Mouse (Mus musculus) megakaryocyte-erythroid progenitor cell, adult 5-6 weeks (primary cell): ENCODE data around the gene Lsm11. TPM values are rescaled to one million over a fixed set of nuclear protein-coding genes. Genes with fewer than 3 reads are reported as not detected.

ENCODE experiments used
- ATAC-seq: replicated peaks from 2 replicates; pipeline ENCODE4 v1.8.0; 2016; ENCODE audit warnings: mild to moderate bottlenecking, inconsistent platforms; ENCODE audit not compliant: severe bottlenecking, poor library complexity, low FRiP score, low TSS enrichment
- total RNA-seq, 2 experiments: library from RNA; stranded (forward) in 1 of 2; stranded (reverse) in 1 of 2; fragments of 200-1000, 215-1000 nt in 1 of 2; fragments of >200 nt in 1 of 2; fragmentation: Nextera tagmentation in 1 of 2; gene quantifications; 2 replicates each; pipeline ENCODE4 v1.2.3; 2014 to 2017

The Lsm11 gene
- 3.6 and 4.4 TPM in 2 replicates for total RNA-seq (2014; fragmentation: Nextera tagmentation)
- total RNA-seq (2017) = 2.3 and 6.4 TPM in 2 replicates

DNA sequence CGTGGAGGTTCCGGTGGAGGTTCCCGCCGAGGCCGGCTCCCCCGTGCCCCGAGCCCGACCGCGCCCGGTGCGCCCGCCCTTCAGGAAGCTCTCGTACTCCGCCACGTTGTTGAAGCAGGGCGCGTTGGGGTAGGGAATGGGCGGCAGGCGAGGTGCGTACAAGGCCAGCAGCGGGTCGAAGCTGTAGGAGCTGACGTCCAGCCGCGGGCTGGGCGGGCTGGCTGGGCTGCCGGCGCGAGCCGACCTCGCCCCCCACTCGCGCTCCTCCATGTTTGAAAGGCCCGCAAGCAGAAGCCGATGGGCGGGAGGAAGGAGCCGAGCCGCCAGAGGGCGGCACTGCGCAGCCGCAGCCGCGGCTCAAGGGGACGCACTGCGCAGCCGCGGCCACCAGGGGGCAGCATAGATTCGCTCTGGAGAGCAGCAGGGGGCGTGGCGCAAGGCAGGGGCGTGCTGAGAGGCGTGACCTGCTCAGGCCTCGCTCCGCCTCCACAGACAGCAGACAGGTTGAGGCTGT lies at the start of gene Lsm11:
TSS of gene Lsm11 (minus strand) at position 293 of the 514 bp plus-strand sequence.
- ATAC-seq = peak; percentile 85

DNA sequence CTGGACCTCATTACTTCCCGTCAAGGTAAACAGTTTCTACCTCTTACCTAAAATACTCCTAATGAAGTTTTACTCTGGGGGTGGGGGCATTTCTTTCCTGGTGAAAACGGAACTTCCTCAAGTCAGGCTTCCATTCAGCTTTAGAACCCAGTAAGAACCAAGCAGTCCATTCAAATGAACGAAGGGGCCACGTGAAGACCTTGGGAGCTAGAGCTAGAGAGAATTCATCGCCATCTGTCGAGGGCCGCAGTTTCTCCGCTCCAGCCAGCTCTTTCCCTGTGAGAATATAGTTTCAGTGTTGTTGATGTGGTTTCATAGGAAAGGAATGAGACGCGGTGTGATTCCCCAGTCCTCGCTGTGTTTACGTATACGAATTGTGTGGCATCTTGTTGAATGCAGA lies 47.4 kb upstream of the Lsm11 start:
- ATAC-seq = no peak

DNA sequence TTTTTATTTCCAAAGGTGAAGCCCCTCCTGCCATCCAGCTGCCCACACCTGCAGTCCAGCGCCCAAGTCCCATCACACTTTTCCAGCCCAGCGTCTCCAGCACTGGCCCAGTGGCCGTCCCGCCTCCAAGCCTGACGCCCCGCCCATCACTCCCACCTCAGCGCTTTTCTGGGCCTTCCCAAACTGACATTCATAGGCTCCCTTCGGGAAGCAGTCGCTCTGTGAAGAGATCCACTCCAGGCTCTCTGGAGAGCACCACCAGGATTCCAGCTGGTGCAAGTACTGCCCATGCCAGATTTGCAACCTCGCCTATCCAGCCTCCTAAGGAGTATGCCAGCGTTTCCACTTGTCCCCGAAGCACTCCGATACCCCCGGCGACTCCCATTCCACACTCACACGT lies 46.9 kb upstream of the Lsm11 start:
- no peak for ATAC-seq

DNA sequence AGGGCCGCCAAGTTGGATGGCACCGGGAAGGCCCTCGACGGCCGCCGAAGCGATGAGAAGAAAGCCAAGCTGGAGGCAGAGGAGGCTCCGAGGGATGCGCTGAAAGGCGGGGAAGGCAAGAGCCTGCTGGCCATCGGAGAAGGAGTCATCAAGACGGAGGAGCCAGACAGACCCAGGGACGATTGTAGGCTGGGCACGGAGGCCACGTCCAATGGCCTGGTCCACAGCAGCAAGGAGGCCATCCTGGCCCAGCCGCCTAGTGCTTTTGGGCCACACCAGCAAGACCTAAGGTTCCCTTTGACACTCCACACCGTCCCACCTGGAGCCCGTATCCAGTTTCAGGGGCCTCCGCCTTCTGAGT lies 36.1 kb upstream of the Lsm11 start:
- no peak for ATAC-seq

DNA sequence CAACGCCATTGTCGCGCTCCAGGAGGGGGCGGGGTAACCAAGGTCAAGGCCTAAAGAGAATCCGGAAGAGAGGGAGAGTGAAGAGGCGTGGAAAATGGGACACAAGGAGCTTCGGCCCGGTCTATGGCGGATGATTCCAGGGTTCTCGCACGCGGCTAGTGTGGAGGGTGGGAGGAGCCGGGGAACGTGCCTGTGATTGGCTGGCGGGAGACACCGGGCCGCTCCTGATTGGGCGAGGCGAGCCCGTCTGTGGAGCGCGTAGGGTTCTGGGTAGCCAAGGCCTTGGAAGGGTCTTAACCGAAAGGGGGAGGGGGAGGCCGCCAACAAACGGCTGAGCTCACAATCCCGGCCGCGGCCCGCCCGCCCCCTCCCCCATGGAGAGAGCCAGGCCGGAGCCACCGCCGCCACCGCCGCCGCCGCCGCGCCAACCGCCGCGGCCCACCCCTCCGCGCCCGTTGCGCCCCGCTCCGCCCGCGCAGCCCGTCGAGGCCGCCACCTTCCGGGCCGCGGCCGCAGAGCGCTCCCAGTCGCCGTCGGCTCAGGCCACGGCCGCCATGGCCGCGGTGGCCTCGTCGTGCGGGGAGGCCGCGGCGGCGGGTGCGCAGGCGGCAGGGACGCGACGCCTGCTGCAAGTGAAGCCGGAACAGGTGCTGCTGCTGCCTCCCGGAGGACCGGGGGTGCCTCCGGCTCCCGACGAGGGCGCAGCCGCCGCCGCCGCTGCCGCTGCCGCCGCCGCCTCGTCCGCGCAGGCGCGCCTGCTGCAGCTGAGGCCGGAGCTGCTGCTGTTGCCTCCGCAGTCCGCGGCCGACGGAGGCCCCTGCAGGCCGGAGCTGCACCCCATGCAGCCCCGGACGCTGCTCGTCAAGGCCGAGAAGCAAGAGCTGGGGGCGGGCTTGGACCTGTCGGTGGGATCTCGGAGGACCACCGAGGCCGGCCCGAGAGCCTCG lies 35.5 kb upstream of the Lsm11 start, which contains the start of gene Sox30:
TSS of gene Sox30 (plus strand) at position 365 of the 947 bp plus-strand sequence.
- ATAC-seq = peak; percentile 63

DNA sequence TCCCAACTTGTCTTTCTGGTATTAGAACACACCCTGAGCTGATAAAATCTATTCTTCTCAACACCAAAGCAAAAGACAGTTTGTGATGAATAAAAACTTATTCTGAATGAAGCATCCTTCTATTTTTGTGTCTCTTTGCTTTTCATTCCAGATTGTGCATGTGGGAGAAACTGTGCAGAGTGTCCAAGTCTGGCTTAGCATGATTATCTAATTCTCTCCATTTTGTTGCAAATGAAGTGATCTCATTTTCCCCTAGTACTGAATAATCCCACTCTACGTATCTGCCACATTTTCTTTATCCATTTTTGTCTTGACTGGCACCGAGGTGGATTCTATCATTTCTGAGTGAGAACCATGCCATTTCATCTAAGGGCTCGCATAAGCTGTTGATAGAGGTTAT lies 31.3 kb upstream of the Lsm11 start:
- no peak for ATAC-seq

DNA sequence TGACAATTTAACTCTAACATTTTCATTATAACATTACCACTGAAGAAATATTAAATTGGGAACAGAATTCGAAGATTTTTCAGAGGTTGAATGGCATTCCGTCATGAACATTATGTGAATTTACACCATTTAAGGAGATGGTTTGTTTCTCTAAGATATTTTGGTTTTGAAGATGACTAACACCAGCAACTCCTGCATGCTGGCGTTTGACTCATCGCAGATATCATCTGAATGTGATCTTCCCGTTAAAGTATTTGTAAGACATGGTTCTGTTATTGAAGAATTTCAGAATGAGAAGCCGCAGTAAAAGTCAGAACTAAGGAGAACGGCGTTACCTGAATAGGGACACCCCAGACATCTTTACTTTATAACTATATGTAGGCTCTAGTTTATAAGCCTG lies 29.7 kb upstream of the Lsm11 start:
- no peak for ATAC-seq

DNA sequence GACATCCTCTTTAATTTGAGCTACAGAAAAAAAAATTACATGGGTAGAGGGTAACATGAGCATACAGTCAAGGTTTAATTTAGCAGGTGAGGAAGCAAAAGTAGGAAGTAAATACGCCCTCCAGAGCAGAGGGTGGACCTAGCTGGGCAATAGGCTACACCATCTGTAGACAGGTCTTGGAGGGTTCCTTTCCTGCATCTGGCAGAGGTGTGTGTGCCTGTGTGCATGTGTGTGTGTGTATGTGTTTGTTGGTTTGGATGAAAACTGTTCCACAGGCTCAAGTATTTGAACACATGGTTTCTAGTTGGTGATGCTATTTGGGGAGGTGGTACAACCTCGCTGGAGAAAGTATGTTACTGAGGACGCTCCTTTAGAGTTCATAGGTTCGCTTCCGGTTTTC lies 28.9 kb upstream of the Lsm11 start:
- ATAC-seq = no peak

DNA sequence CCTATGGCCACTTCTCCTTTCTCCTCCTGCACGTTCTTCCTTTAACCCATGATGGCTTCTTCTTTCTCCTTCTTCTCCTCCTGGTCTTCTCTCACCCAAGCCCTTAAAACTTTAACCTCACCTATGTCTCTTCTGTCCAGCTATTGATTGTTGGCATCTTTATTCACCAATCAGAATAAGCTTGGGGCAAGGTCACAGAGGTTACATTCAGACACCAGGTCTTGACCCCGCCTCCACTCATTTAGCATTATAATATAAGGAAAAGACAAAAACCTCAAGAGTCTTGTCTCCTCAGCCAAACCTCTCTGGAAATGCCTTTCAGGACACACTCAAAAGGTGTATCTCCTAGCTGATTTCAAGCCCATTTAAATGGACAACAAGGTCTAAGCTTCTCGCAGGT lies 23.7 kb upstream of the Lsm11 start:
- no peak for ATAC-seq

DNA sequence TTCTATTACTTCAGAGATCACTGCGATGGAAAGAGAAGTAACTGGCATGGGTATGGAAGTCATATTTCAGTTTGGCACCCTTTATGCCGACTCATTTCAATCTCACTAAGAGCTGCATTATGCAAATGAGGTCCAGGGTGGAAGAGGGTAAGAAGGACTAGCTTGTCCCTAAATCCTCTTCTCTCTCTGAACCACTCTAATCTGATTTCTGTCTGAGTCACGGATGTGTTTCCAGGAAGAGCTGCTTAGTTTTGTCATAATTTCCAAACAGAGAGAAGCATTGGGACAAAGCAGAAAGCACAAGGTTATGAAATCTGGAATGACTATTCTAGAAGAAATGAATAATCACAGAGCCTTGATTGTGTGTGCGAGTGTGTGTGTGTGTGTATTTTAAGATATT lies 22.2 kb upstream of the Lsm11 start:
- no peak for ATAC-seq

DNA sequence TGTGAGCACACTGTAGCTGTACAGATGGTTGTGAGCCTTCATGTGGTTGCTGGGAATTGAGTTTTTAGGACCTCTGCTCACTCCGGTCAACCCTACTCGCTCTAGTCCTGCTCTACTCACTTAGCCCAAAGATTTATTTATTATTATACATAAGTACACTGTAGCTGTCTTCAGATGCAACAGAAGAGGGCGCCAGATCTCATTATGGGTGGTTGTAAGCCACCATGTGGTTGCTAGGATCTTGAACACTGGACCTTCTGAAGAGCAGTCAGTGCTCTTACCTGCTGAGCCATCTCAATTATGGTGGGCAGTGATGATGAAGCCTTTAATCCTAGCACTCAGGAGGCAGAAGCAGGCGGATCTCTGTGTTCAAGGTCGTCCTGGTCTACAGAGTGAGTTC lies 15.3 kb upstream of the Lsm11 start:
- no peak for ATAC-seq

DNA sequence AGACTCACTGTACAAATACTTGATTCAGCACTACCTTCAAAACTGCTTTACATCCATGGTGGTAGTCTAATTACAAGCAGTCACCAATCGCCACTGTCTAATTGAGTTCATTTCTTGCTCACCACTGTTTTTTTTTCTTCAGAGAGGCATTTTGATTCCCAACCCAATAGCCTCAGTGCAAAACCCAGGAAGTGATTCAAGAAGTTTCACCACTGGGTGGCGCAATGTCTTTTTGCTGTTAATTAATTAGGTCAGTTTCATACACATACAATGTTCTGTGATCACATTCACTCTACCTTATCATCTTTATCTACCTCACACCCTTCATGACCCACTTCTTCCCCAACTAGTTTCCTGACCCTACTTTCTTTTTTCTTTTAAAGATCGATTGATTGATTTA lies 14.9 kb upstream of the Lsm11 start:
- ATAC-seq = no peak

DNA sequence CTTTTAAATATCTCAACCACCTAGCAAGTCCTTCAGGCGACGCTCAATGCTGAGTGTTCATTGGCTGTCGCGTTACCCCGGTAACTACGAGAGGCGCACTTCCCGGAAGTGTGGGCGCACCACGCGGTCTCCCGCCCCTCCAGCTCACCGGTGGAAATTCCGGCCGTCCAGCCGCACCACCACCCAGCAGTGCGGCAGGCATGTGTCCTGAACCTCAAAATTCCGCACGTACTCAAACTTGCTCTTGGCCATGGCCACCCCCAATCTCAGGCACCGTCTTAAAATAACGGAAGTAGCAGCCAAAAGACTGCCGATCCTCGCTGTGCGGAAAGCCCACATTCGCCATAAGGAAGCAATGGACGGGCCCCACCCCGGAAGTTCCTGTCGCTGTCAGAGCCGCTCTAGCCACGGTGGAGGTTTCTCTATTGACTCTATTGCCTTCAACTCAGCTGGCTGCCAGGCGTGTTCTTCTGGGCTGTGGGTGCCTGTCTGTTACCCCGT lies 10.4 kb upstream of the Lsm11 start, which contains the start of gene Thg1l:
TSS of gene Thg1l (minus strand) at position 368 of the 501 bp plus-strand sequence.
- ATAC-seq = peak; percentile 99

DNA sequence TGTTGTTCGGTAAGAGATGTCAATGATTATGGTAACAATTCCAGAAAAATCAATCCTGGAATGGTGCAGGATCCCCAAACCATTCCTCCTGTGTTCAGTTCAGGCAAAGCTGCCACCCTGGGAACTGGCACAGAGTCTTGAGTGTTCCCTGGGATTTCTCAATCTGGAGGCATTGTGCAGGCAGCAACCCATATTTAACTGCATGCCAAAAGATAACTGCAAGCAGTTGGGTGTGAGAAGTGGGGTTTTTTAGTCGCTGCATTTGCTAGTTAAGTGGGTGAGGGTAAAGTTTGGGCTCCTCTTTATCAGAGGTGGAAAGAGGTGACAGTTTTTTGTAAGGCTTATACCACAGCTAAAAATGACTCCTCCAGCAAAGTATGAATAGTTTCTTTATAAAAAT lies 2.8 kb upstream of the Lsm11 start:
- no peak for ATAC-seq

DNA sequence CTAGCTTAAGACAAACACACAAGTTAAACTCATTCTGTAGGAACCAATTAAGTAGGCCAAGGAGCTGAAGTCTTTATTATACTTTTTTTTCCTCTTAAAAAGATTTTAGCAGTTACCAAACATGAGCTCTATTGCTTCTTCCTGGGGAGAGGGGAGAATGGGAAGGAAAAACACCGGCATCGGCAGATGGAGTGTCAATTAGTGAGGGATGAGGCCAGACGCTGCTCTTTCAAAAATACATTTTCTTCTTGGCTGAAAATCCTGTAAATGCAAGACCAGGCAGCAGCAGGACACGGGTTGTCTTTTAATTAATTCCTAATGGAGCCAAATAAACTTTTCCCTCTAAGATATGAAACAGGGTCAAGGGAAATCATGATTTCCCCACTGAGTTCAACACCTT lies 2.1 kb upstream of the Lsm11 start:
- no peak for ATAC-seq

DNA sequence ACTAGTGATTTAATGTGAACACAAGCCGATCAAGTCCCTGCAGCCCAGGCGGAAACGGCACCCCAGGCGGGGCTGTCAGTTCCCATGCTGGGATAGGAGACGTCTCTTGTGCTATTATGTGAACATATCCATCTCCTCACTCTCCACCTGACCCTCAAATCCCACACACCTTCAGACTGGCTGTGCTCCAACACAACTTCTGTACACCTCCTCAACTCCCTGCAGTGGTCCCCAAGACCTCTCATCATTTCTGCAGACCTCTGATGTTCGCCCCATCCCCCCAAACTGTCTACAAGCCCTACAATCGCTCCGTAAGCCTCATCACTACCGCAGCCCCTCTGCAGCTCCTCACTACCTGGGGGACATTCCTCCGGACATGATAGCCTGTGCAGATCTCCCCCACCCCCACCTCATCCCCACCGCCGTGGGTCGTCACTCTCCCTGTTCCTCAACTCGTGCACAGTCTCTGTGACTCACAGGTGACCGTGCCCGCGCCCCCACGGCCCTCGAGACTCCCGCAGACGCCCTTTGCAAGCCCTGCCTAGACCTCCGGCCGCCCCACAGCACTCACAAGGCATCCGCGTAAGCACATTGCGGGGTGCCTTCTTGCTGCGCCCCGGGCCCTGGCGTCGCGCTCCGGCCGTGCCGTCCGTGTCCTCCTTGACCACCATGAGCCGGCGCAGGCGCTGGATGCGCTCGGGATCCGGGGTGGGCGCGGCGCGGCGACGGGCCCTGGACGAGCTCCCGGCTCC lies 668 bp downstream of the Lsm11 start:
- ATAC-seq = peak; percentile 39

DNA sequence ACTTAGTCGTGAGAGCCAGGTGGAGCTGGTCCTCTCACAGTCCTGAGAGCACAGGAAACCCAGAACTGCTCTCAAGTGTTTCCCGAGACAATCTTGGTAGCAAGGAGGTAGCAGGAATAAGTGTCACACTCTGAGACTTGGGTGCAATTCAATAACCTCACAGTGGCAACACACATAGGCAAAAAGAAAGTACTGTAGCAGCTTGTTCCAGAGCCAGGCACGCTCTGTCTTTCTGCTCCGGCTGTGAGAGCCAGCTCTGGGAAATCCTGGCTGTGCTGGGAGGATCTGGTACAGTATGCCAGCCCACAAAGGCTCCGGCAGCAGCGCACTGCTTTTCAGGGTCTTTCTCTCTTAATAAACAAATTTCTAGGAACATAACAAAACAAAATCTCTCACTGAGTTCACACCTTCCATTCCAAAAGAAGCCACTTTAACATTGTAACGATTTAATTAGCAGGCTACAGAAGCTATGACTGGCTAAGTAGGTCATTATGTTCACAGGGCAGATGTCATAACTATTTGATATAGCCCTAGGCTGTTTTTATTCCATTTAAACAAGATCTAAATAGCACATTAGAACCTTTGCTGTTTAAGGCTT lies 1.5 kb downstream of the Lsm11 start:
- no peak for ATAC-seq

DNA sequence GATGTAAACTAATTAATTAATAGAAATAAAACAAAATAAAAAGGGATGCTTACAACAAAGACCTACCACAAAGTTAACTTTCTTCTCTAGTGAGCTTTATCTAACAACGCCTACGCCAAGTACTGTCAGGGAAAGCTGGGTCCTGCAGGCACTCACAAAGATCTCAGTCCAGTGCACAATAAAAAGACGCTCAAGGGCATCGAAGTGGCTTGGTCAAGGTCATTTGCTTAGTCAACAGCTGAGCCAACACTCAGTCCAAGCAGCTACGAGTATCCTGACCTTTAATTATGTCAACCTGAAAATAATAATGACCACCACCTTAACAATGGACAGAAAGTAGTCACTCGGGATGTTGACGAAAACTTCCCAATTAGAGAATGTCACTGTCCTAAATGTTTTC lies 2.5 kb downstream of the Lsm11 start:
- ATAC-seq = no peak

DNA sequence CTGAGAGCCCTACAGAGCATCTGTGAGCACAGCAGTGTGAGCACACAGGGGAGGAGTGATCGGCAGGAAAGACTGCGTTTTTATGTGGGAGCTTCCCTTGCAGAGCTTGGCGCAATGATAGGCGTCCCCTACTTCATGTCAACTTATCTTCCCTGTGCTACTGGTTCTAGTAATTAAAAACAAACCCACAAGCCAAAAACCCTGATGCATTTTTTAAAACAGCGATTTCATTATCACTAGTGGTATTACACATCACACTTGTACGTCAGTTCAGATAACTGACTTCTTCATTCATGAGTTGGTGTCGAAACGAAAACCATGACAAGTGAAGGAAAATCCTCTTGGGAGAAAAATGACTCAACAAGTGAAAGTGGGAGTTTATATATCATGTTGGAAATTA lies 5.8 kb downstream of the Lsm11 start:
- ATAC-seq = peak; percentile 71

DNA sequence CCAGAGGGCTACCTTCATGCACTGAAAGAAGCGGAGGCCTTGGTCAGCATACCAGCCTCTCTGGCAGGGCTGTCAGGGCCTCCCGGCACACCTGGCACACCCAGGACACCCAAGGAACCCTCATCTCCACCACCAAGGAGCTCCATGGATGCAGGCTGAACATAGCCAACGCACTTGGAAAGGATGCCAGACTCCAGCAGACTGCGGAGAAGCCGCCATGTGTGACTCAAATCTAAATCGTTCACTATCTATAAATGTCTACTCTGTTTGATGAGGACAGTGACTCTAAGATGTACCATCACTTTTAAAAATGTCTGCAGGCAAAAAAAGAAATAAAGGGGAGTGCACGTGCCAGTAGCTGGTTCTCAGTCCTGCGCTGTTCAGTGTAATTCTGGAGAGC lies 7.3 kb downstream of the Lsm11 start:
- ATAC-seq = no peak
